Mouse (Mus musculus) liver, adult 10 weeks (tissue): ENCODE data around the gene Rhoj. TPM values are rescaled to one million over a fixed set of nuclear protein-coding genes. Genes with fewer than 3 reads are reported as not detected.

Source experiments
- polyA plus RNA-seq: library from polyadenylated mRNA; stranded (reverse); fragments of 350-450 nt; fragmentation: Illumina TruSeq; extraction: RNeasy Lipid Tissue Mini Kit (QIAGEN cat#74804); gene quantifications from one replicate; pipeline ENCODE4 v1.2.3, GENCODE M21; 2014; ENCODE audit warnings: low read depth, low replicate concordance

Gene Rhoj
- polyA plus RNA-seq: 4.8 TPM

DNA sequence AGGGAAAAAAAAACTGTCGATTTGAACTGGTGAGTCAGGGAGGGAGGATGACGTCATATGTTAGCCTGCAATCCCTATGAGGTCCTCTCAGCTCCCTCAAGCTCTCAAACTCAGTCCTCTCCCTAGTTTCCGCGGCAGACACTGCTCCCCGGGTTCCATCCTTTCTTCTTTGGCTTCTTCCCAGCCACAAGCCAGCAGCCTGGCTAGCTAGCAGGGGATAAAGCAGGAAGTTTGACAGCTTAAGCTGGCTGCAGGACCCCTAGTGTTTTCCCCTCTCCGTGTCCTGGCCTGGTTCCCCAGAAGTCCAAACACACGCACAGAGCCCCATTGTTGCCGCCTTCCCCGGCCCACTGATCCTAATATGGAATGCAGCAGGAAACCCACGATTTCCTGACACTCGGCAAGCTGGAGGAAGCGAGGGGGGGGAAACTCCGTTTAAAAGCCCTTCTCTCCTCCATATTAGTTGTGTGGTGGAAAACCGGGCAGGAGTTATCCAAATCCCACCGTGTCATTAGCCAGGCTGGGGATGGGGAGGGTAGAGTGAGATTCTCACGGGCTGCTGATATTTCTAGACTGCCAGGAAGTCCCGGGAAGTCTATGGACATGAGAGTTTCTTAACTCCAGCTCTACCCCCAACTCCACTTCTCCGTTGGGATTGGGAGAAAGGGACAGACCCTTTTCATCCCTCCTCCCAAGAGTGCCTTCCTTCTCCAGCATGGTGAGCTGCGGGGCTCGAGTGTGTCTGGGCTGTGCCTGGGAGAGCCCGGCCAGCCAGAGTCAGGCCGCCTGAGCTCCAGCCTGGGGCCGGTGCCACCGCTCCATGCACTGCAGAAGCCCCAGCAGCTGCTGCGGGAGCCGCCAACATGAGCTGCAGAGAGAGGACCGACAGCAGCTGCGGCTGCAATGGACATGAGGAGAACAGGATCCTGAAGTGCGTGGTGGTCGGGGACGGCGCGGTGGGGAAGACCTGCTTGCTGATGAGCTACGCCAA, at the start of gene Rhoj:
Gene Rhoj (plus strand): TSS at position 362 of the 991 bp plus-strand sequence.

DNA sequence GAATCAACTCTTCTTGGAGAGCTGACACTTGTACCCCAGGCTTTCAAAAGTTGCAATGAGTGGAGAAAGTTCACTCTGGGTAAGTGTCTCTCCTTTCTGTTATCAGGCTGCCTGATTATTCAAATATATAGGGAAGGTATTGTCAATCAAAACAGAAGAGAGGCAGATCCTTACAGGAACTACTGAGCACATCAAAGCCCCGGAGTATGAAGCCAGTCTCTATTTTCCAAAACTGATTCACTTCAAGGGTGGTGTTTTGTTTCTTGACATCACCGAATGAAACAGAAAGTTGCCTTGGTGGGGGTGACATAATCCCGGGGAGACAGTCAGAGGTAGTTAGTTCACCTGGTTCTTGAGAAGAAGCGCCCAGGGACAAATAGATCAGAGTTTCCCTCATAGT, 108.6 kb downstream of the Rhoj start, which contains the start of gene Gphb5:
Gene Gphb5 (minus strand): TSS at position 101 of the 400 bp plus-strand sequence.

Other genes starting within 250 kb of the Rhoj start
- not detected for gene Kcnh5, start 131.0 kb upstream of the Rhoj start, polyA plus RNA-seq
- gene Gphb5, start 108.5 kb downstream of the Rhoj start, polyA plus RNA-seq: not detected